Mouse (Mus musculus) heart, postnatal 10 days (tissue): Measurements from ENCODE around the gene Hyls1. TPM values are rescaled to one million over a fixed set of nuclear protein-coding genes. Genes with fewer than 3 reads are reported as not detected.

Experiments
- DNase-seq, 2 experiments: peaks; one replicate each; pipeline ENCODE4 v3.0.0; 2021
- intact Hi-C: fragments of 180-260 bp; cut with DNase I; formaldehyde crosslinking; loops from one replicate; pipeline ENCODE4 v1.15.1; 2025
- total RNA-seq, 2 experiments: library from RNA; stranded (reverse); gene quantifications; 2 replicates each; pipeline ENCODE4 v1.2.3; 2021

The Hyls1 gene
- total RNA-seq, 2 experiments from 2014 or later: 3.5 to 4.5 TPM

DNA sequence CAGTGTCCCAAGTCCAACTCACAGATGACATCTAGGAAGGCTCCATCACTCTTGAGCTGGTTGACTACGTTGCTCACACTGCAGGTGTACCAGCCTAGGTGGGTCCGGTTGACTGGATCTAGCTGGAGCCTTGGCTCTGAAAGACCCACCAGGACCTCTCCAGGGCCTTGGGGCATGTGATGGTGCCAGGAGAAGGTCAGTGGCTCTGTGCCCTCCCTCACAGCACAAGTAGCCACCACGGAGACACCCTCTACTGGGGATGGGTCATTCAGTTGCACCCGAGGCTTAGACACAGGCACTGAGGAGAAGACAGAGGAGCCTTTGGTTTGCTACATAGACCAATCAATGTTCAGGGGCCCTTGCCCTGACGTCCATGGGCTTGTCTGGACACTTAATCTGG, 54.0 kb downstream of the Hyls1 start:
- no peak for DNase-seq
- intact Hi-C loops: no loop called here

DNA sequence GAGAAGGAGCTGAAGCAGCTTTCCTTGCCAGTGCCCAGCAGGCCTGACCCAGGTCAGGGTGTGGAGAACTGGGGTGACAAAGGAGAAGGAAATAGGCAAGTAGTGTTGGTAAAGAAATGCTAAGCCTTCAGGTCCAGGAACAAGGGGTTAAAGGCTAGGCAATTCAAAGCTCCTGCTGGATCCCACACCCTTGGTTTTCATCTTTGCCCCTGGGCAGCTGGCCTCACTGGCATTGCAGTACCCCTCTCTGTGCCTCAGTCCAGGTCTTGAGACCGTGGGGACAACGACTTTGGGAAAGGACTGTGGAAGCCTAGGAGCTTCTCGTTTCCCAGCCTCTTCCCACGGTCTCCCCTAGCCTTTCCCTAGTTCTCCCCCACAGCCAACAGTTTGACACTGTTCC, 56.3 kb downstream of the Hyls1 start:
- intact Hi-C loops: no loop called here
- DNase-seq: no peak

Other genes starting within 250 kb of the Hyls1 start
- gene Cdon, start 149.3 kb downstream of the Hyls1 start, total RNA-seq: 10 to 100 TPM; 19.7 to 31.2 TPM
- not detected for gene Gm1113, start 52.1 kb downstream of the Hyls1 start, total RNA-seq
- gene Ddx25, start 11.9 kb downstream of the Hyls1 start, total RNA-seq: under 1 TPM in 1 of 2 experiments, not detected in 1; 0.02 TPM
- 1 to 10 TPM; 7.4 to 8.4 TPM for gene Pus3, start 11.8 kb downstream of the Hyls1 start, total RNA-seq
- under 1 TPM in 1 of 2 experiments, not detected in 1; 0.25 TPM for gene Pate2, start 114 bp downstream of the Hyls1 start, total RNA-seq
- gene Pate4, start 41.5 kb upstream of the Hyls1 start, total RNA-seq: not detected
- not detected for gene Pate3, start 77.8 kb upstream of the Hyls1 start, total RNA-seq
- not detected for gene Pate1, start 117.0 kb upstream of the Hyls1 start, total RNA-seq
- gene Gm17677, start 170.7 kb upstream of the Hyls1 start, total RNA-seq: not detected
- not detected for gene Gm17727, start 207.7 kb upstream of the Hyls1 start, total RNA-seq
- not detected for gene Gm27235, start 219.7 kb upstream of the Hyls1 start, total RNA-seq
- gene D730048I06Rik, start 219.7 kb upstream of the Hyls1 start, total RNA-seq: not detected